Mouse (Mus musculus): ENCODE measurements around the gene Atg10. TPM values are rescaled to one million over a fixed set of nuclear protein-coding genes. Genes with fewer than 3 reads are reported as not detected.

Gene Atg10
- polyA plus RNA-seq, 2 experiments: 0.94 to 2.8 TPM

GRCm38 (mm10) chr13:91090861-91091730 lies 132.7 kb downstream of the Atg10 start:
- no peaks in the 10 kb centered on the region for H3K36me3 ChIP-seq (replicated peaks; ENCODE audit: control insufficient read depth, insufficient read depth, low read depth)
- peaks cover 0 to 3% of the 10 kb centered on the region in 2 experiments; a peak in 2 of 4 replicates for H3K4me1 ChIP-seq (replicated peaks; ENCODE audit: control insufficient read depth in 2 of 2, insufficient read depth in 2 of 2, low read length in 1 of 2)
- WGBS (ENCODE audit: insufficient replicate concordance): 54% methylated on average over 4 of the region's 4 CpGs
- DNase-seq (ENCODE audit: low read depth in 3 of 3, low spot score in 3 of 3) (no peak), ATAC-seq (ENCODE audit: insufficient read depth) (no peak)
- H3K27ac ChIP-seq: no peak overlapping the region
- H3K4me2 ChIP-seq (ENCODE audit: low read depth): no peak overlapping the region
- no peak overlapping the region for H3K4me3 ChIP-seq (ENCODE audit: insufficient read depth in 1 of 2, low read depth in 2 of 2, low read length in 2 of 2)
- no peak for TF ChIP-seq EP300 (IDR thresholded peaks at IDR 0.05; ENCODE audit: low read depth)
- TF ChIP-seq CTCF (IDR thresholded peaks at IDR 0.05; ENCODE audit: low read depth): no peak
- H3K9ac ChIP-seq (replicated peaks): no peak overlapping the region
- H3K9me3 ChIP-seq (ENCODE audit: control insufficient read depth, low read length): no peaks in the 10 kb centered on the region
- H3K27me3 ChIP-seq (ENCODE audit: control insufficient read depth, insufficient read depth, low read length): no peaks in the 10 kb centered on the region

GRCm38 (mm10) chr13:91086361-91086900 lies 137.3 kb downstream of the Atg10 start:
- DNase-seq (ENCODE audit: low read depth in 3 of 3, low spot score in 3 of 3): no peak
- H3K9ac ChIP-seq (replicated peaks): no peak overlapping the region
- no peak overlapping the region for H3K4me3 ChIP-seq (ENCODE audit: insufficient read depth in 1 of 2, low read depth in 2 of 2, low read length in 2 of 2)
- TF ChIP-seq CTCF (IDR thresholded peaks at IDR 0.05; ENCODE audit: low read depth): no peak
- no peak for TF ChIP-seq EP300 (IDR thresholded peaks at IDR 0.05; ENCODE audit: low read depth)
- H3K27ac ChIP-seq: no peak overlapping the region
- ATAC-seq (ENCODE audit: insufficient read depth): no peak
- H3K27me3 ChIP-seq (ENCODE audit: control insufficient read depth, insufficient read depth, low read length): no peaks in the 10 kb centered on the region
- H3K36me3 ChIP-seq (replicated peaks; ENCODE audit: control insufficient read depth, insufficient read depth, low read depth): no peaks in the 10 kb centered on the region
- 78% methylated on average over 12 of the region's 12 CpGs for WGBS (ENCODE audit: insufficient replicate concordance)
- H3K4me2 ChIP-seq (ENCODE audit: low read depth): no peak overlapping the region
- H3K9me3 ChIP-seq (ENCODE audit: control insufficient read depth, low read length): no peaks in the 10 kb centered on the region
- H3K4me1 ChIP-seq (replicated peaks; ENCODE audit: control insufficient read depth in 2 of 2, insufficient read depth in 2 of 2, low read length in 1 of 2): no peaks in the 10 kb centered on the region; a peak in 1 of 4 replicates

GRCm38 (mm10) chr13:91072351-91072750 lies 151.4 kb downstream of the Atg10 start:
- Histone ChIP-seq H3K27ac (no peak overlapping the region), H3K4me3 (ENCODE audit: insufficient read depth in 1 of 2, low read depth in 2 of 2, low read length in 2 of 2) (no peak overlapping the region), H3K4me1 (replicated peaks; ENCODE audit: control insufficient read depth in 2 of 2, insufficient read depth in 2 of 2, low read length in 1 of 2) (no peaks in the 10 kb centered on the region), H3K36me3 (replicated peaks; ENCODE audit: control insufficient read depth, insufficient read depth, low read depth) (no peaks in the 10 kb centered on the region), H3K9me3 (ENCODE audit: control insufficient read depth, low read length) (no peaks in the 10 kb centered on the region), H3K4me2 (ENCODE audit: low read depth) (no peak overlapping the region), H3K27me3 (ENCODE audit: control insufficient read depth, insufficient read depth, low read length) (no peaks in the 10 kb centered on the region), H3K9ac (replicated peaks) (no peak overlapping the region)
- DNase-seq (ENCODE audit: low read depth in 3 of 3, low spot score in 3 of 3): no peak
- TF ChIP-seq CTCF (IDR thresholded peaks at IDR 0.05; ENCODE audit: low read depth): no peak
- WGBS (ENCODE audit: insufficient replicate concordance): 78% methylated on average over 2 of the region's 2 CpGs
- ATAC-seq (ENCODE audit: insufficient read depth): no peak

GRCm38 (mm10) chr13:91060871-91061270 lies 162.9 kb downstream of the Atg10 start:
- no peak overlapping the region for H3K27ac ChIP-seq
- 75% methylated on average over 5 of the region's 5 CpGs for WGBS (ENCODE audit: insufficient replicate concordance)

GRCm38 (mm10) chr13:91048171-91048570 lies 175.6 kb downstream of the Atg10 start:
- Histone ChIP-seq H3K4me2 (ENCODE audit: low read depth) (no peak overlapping the region), H3K27ac (no peak overlapping the region), H3K4me1 (replicated peaks; ENCODE audit: control insufficient read depth in 2 of 2, insufficient read depth in 2 of 2, low read length in 1 of 2) (no peaks in the 10 kb centered on the region), H3K9ac (replicated peaks) (no peak overlapping the region), H3K4me3 (ENCODE audit: insufficient read depth in 1 of 2, low read depth in 2 of 2, low read length in 2 of 2) (no peak overlapping the region), H3K36me3 (replicated peaks; ENCODE audit: control insufficient read depth, insufficient read depth, low read depth) (no peaks in the 10 kb centered on the region), H3K9me3 (ENCODE audit: control insufficient read depth, low read length) (no peaks in the 10 kb centered on the region), H3K27me3 (ENCODE audit: control insufficient read depth, insufficient read depth, low read length) (no peaks in the 10 kb centered on the region)
- DNase-seq (ENCODE audit: low read depth in 3 of 3, low spot score in 3 of 3) (no peak), ATAC-seq (ENCODE audit: insufficient read depth) (no peak)
- WGBS (ENCODE audit: insufficient replicate concordance): 64% methylated on average over 4 of the region's 4 CpGs
- TF ChIP-seq CTCF (IDR thresholded peaks at IDR 0.05; ENCODE audit: low read depth) (no peak), EP300 (IDR thresholded peaks at IDR 0.05; ENCODE audit: low read depth) (no peak)

More at GRCm38 (mm10) chr13:91060871-91061270, 162.9 kb downstream of the Atg10 start:
- no peaks in the 10 kb centered on the region for H3K27me3 ChIP-seq (ENCODE audit: control insufficient read depth, insufficient read depth, low read length)
- no peak for DNase-seq (ENCODE audit: low read depth in 3 of 3, low spot score in 3 of 3)
- H3K4me2 ChIP-seq (ENCODE audit: low read depth): no peak overlapping the region
- H3K9ac ChIP-seq (replicated peaks): no peak overlapping the region
- no peak for ATAC-seq (ENCODE audit: insufficient read depth)
- no peaks in the 10 kb centered on the region for H3K4me1 ChIP-seq (replicated peaks; ENCODE audit: control insufficient read depth in 2 of 2, insufficient read depth in 2 of 2, low read length in 1 of 2)
- TF ChIP-seq CTCF (IDR thresholded peaks at IDR 0.05; ENCODE audit: low read depth) (no peak), EP300 (IDR thresholded peaks at IDR 0.05; ENCODE audit: low read depth) (no peak)
- H3K4me3 ChIP-seq (ENCODE audit: insufficient read depth in 1 of 2, low read depth in 2 of 2, low read length in 2 of 2): no peak overlapping the region
- no peaks in the 10 kb centered on the region for H3K36me3 ChIP-seq (replicated peaks; ENCODE audit: control insufficient read depth, insufficient read depth, low read depth)
- H3K9me3 ChIP-seq (ENCODE audit: control insufficient read depth, low read length): no peaks in the 10 kb centered on the region
